Mouse (Mus musculus): Measurements from ENCODE around the gene Akr1e1. TPM values are rescaled to one million over a fixed set of nuclear protein-coding genes. Genes with fewer than 3 reads are reported as not detected.

Gene Akr1e1
- polyA plus RNA-seq (2014; fragmentation: Nextera tagmentation; extraction: Ambion mirVana): 38.8 and 42.3 TPM in 2 replicates

DNA sequence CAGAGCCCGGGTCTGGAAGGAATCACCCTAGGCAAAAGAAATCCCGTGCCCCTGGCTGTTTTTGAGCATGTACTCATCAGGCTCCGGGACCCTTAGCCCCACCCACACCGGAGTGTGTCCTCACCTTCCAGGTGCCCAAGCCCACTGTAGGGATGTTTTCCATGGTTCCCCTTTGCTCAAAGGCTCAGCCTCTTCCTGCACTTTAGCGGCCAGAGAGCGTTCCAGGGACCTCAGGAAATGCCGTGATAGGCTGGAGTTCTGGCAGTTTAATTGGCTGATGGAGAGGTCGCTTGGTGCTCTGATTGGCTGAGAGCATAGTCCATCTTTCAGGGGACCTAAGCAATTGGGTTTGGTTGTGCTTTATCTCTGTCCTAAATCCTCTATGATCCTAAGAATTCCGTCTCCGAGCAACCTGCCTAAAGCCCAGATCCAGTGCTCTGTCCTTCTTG, at the start of gene Akr1e1:
TSS of gene Akr1e1 (minus strand) at position 214 of the 449 bp plus-strand sequence.
- Histone ChIP-seq H3K36me3 (ENCODE audit: insufficient read depth) (no peaks in the 10 kb centered on the region), H3K9ac (peak within 1 kb of the TSS; percentile 52), H3K27me3 (ENCODE audit: insufficient read depth, low read length) (no peaks in the 10 kb centered on the region), H3K4me1 (ENCODE audit: insufficient read depth) (no peaks in the 10 kb centered on the region), H3K9me3 (ENCODE audit: low read depth, low read length) (no peaks in the 10 kb centered on the region), H3K4me2 (peak within 1 kb of the TSS; percentile 60), H3K4me3 (ENCODE audit: low read depth, low read length) (peak within 1 kb of the TSS; percentile 48), H3K27ac (ENCODE audit: low read depth) (peak within 1 kb of the TSS; percentile 52; the same call in 1 of the 2 replicates)
- 5% methylated on average over 10 of the region's 10 CpGs for WGBS
- ATAC-seq (ENCODE audit: insufficient read depth) (peak; percentile 100), DNase-seq (peak; percentile 96)
- no peak for TF ChIP-seq CTCF (IDR thresholded peaks at IDR 0.05; ENCODE audit: low read depth)

DNA sequence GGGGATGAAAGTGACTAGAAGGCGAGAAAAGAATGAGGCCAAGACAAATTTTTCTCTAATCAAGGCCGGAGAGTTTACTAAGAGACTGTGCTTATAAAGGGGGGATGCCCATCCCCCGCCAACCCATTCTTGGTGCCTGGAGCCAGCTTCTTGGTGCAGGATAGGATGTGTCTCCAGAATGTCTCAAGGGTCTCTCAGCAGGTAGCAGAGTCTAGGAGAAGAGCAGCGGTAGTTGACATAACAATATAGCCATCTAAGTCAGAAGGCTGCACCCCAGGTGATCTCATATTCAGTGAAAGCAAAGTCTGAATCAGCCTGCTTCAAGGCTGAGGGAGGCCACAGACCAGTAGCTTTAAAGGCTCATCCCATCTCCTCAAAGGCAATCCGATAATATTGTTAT, 49.4 kb upstream of the Akr1e1 start:
- H3K27ac ChIP-seq (ENCODE audit: low read depth): no peak overlapping the region
- H3K4me1 ChIP-seq (ENCODE audit: insufficient read depth): no peaks in the 10 kb centered on the region
- 82% methylated on average over 5 of the region's 5 CpGs for WGBS
- no peak for ATAC-seq (ENCODE audit: insufficient read depth)
- TF ChIP-seq CTCF (IDR thresholded peaks at IDR 0.05; ENCODE audit: low read depth): no peak
- no peak overlapping the region for H3K4me2 ChIP-seq
- DNase-seq: no peak
- H3K9me3 ChIP-seq (ENCODE audit: low read depth, low read length): no peaks in the 10 kb centered on the region
- H3K9ac ChIP-seq: no peak overlapping the region
- no peak overlapping the region for H3K4me3 ChIP-seq (ENCODE audit: low read depth, low read length)
- H3K36me3 ChIP-seq (ENCODE audit: insufficient read depth): no peaks in the 10 kb centered on the region
- H3K27me3 ChIP-seq (ENCODE audit: insufficient read depth, low read length): no peaks in the 10 kb centered on the region

DNA sequence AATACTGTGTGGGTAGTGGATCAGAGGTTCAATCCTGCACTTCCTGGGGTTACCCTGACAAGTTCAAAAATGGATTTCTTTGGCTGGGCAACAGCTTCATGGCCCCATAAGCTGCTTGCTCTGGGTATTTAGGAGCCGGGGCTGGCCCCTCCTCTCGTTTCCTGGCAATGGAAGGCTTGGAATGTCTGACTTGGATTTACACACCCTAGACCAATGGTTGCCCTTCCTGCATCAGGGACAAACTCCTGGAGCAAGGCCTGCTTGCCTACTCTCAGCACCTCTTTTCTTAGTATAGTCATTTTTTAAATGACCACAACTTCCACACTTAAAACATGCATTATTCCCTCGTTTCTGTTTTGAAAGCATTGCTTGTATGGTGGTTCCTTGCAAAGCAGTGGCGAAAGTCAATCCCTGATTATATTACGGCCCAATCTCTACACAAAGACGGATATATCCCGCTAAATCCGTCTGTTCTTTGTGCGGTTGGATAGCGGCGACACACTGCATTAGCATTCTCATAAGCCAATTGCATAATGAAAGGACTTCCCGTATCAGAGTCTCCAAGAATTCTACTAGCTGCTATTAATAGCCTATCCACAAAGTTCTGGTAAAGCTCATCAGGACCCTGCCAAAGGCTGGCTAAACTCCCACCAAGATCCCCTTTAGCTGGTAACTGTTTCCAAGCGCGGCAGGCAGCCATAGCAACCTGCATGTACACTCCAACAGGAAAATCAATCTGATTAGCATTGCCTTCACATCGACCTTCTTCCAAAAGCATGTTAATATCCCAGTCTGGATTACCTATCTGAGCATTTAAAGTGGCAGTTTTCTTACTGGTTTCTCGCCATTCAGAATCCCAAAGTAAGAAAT, 47.5 kb upstream of the Akr1e1 start:
- no peak for ATAC-seq (ENCODE audit: insufficient read depth)
- no peak for TF ChIP-seq CTCF (IDR thresholded peaks at IDR 0.05; ENCODE audit: low read depth)
- Histone ChIP-seq H3K36me3 (ENCODE audit: insufficient read depth) (no peaks in the 10 kb centered on the region), H3K27me3 (ENCODE audit: insufficient read depth, low read length) (no peaks in the 10 kb centered on the region), H3K4me3 (ENCODE audit: low read depth, low read length) (no peak overlapping the region), H3K4me2 (no peak overlapping the region), H3K27ac (ENCODE audit: low read depth) (no peak overlapping the region), H3K4me1 (ENCODE audit: insufficient read depth) (no peaks in the 10 kb centered on the region), H3K9me3 (ENCODE audit: low read depth, low read length) (no peaks in the 10 kb centered on the region), H3K9ac (no peak overlapping the region)
- WGBS: 86% methylated on average over 16 of the region's 16 CpGs
- DNase-seq: no peak

DNA sequence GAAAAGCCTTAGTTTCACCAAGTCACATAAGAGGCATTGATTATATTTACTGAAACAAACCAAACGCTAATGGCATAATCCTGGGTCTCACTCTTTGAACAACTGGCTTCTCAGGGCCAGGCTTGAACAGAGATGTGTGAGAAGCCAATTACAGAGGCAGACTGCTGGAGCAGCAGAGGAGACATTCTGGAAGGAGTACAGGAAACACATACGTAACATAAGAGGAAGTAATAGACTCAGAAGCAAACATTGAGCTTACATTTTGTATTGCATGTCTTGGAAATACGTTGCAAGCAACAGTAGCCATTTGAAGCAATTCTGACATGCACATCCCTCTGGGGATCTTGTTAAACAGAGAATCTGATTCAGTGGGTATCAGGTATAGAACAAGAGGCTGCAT, 41.2 kb upstream of the Akr1e1 start:
- Histone ChIP-seq H3K4me1 (ENCODE audit: insufficient read depth) (no peaks in the 10 kb centered on the region), H3K9me3 (ENCODE audit: low read depth, low read length) (no peaks in the 10 kb centered on the region), H3K4me3 (ENCODE audit: low read depth, low read length) (no peak overlapping the region), H3K9ac (no peak overlapping the region), H3K27ac (ENCODE audit: low read depth) (no peak overlapping the region), H3K36me3 (ENCODE audit: insufficient read depth) (no peaks in the 10 kb centered on the region), H3K27me3 (ENCODE audit: insufficient read depth, low read length) (no peaks in the 10 kb centered on the region), H3K4me2 (no peak overlapping the region)
- no peak for TF ChIP-seq CTCF (IDR thresholded peaks at IDR 0.05; ENCODE audit: low read depth)
- DNase-seq (no peak), ATAC-seq (ENCODE audit: insufficient read depth) (no peak)
- WGBS: 58% methylated on average over 3 of the region's 3 CpGs

DNA sequence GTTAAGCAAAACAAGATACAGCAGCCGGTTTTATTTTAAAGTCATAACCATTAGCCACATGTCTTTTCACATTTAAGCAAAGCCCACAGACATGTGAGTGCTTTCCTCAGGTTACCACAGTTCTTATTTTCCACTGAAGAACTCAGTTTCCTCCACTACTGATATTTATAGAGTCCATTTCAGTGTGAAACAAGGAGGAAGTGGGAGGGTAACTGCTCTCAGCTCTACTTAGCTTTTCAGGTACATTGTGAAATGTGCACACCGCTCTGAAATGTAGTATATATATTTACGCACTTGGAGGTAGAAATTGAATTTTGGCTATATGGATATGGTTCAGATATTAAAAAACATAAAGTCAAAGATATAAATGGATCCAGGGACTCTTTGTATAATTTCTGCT, 36.3 kb upstream of the Akr1e1 start:
- Histone ChIP-seq H3K27me3 (ENCODE audit: insufficient read depth, low read length) (no peaks in the 10 kb centered on the region), H3K4me3 (ENCODE audit: low read depth, low read length) (no peak overlapping the region), H3K36me3 (ENCODE audit: insufficient read depth) (no peaks in the 10 kb centered on the region), H3K4me2 (no peak overlapping the region), H3K4me1 (ENCODE audit: insufficient read depth) (no peaks in the 10 kb centered on the region), H3K9me3 (ENCODE audit: low read depth, low read length) (no peaks in the 10 kb centered on the region), H3K9ac (no peak overlapping the region), H3K27ac (ENCODE audit: low read depth) (no peak overlapping the region)
- 89% methylated on average over 3 of the region's 3 CpGs for WGBS
- no peak for TF ChIP-seq CTCF (IDR thresholded peaks at IDR 0.05; ENCODE audit: low read depth)
- ATAC-seq (ENCODE audit: insufficient read depth) (no peak), DNase-seq (no peak)

DNA sequence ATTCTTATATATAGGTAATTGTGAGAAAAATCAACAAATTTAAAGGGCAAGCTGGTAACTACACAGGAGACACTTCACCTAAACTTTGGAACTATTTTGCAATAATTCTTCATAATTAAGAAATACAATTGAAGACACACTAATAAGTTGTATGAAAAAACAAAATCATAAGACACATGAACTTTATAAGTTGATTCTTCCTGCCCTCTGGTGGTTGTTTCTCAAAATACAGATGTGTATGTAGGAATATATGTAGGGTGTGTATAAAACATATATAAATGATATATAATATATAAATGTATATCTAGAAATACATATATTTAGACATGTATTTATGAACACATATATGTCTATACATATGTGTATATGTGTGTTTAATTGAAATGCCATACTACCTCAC, 1.9 kb upstream of the Akr1e1 start:
- H3K27me3 ChIP-seq (ENCODE audit: insufficient read depth, low read length): no peaks in the 10 kb centered on the region
- H3K4me2 ChIP-seq: no peak overlapping the region
- ATAC-seq (ENCODE audit: insufficient read depth) (no peak), DNase-seq (peak; percentile 77)
- no peaks in the 10 kb centered on the region for H3K36me3 ChIP-seq (ENCODE audit: insufficient read depth)
- H3K9me3 ChIP-seq (ENCODE audit: low read depth, low read length): no peaks in the 10 kb centered on the region
- peak; percentile 44 for TF ChIP-seq CTCF (IDR thresholded peaks at IDR 0.05; ENCODE audit: low read depth)
- no peak overlapping the region for H3K4me3 ChIP-seq (ENCODE audit: low read depth, low read length)
- H3K27ac ChIP-seq (ENCODE audit: low read depth): no peak overlapping the region
- no peak overlapping the region for H3K9ac ChIP-seq
- H3K4me1 ChIP-seq (ENCODE audit: insufficient read depth): no peaks in the 10 kb centered on the region

DNA sequence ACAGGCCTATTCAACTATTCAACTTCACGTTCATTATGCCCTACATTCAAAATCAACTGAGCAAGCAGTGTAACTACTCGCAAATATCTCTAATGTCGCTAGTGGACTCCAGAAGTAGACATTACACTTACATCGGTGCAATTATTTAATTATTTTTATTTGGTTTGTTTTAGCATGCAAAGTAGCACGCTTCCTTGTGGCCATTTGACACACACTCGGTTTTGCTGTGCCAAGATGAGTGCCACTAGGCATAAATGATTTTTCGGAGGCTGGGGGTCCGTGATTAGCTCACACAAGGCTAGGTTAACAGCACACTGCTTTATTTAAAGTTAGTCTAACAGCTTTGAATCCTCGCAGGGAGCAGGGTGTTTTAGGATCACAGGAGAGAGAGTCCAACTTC, 444 bp downstream of the Akr1e1 start:
- peak overlapping the region; percentile 60 for H3K4me2 ChIP-seq
- no peaks in the 10 kb centered on the region for H3K27me3 ChIP-seq (ENCODE audit: insufficient read depth, low read length)
- ATAC-seq (ENCODE audit: insufficient read depth) (peak; percentile 43), DNase-seq (peak; percentile 47)
- H3K4me1 ChIP-seq (ENCODE audit: insufficient read depth): no peaks in the 10 kb centered on the region
- no peaks in the 10 kb centered on the region for H3K36me3 ChIP-seq (ENCODE audit: insufficient read depth)
- H3K9me3 ChIP-seq (ENCODE audit: low read depth, low read length): no peaks in the 10 kb centered on the region
- TF ChIP-seq CTCF (IDR thresholded peaks at IDR 0.05; ENCODE audit: low read depth): 0 out of 2 replicates have a peak, but pooled peaks have one; percentile 18
- peak overlapping the region; percentile 48 for H3K4me3 ChIP-seq (ENCODE audit: low read depth, low read length)
- 18% methylated on average over 9 of the region's 9 CpGs for WGBS
- H3K27ac ChIP-seq (ENCODE audit: low read depth): peak overlapping the region; percentile 52; the same call in 1 of the 2 replicates
- H3K9ac ChIP-seq: peak overlapping the region; percentile 52
